Mouse (Mus musculus) embryo, embryonic 10 days (tissue): ENCODE data around the gene Atp6v0c.

ENCODE experiments used
- DNase-seq: peaks from one replicate; pipeline ENCODE4 v3.0.0-alpha.2; 2015; ENCODE audit warnings: low spot score

Atp6v0c gene

DNA sequence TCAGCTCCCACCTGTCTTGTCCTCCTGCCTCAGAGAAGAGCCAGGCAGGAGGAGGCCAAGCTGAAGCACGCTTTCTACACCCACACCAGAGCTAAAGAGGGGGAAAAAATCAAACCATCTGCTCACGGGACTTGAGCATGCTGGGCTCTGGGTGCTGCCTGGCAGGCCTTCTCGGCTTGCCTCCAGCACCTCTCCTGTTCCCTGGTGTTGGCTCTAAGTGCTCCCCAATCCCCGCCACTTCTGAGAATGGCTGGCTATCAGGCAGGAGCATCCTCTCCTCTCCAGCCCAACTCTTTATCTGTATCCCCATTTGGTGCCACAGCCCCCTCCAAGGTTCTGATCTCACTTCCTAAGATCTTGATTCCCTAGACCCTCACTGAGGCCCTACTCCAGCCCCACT, 29.8 kb upstream of the Atp6v0c start:
- no peak for DNase-seq

DNA sequence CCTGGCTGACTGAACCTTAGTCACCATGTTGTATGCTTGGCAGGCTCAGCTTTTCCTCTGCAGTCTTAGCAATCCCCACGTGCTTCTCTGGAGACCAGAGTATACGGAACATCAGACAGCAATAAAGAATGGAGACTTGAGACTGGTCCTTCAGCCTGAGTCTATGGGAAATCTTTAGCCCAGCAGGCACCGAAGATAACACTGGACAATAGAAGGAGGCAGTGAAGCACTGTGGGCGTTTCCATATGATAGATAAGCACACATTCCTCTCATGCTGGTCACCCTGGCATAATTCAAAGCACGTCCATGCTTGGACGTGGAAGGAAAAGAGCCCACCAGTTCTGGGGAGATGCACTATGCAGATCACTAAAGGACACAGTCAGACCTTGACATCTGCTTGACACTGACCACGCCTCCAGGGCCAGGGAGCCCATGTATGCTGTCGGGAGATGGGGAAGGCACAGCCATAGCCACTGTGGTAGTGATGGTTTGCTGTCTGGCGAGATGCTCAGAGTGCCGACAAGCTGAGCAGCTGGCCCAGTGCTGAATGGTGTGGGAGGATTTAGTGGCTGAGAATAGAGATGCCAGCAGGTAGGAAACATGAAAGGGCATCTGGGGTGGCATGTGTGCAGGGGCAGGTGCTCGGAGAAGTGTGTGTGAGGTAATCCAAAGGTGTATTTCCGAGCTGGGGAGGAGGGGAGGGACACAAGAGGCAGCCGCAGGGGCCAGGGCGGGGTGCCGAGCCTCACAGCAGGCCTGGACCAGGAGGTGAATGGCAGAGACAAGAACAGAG, 27.7 kb upstream of the Atp6v0c start:
- DNase-seq = no peak

DNA sequence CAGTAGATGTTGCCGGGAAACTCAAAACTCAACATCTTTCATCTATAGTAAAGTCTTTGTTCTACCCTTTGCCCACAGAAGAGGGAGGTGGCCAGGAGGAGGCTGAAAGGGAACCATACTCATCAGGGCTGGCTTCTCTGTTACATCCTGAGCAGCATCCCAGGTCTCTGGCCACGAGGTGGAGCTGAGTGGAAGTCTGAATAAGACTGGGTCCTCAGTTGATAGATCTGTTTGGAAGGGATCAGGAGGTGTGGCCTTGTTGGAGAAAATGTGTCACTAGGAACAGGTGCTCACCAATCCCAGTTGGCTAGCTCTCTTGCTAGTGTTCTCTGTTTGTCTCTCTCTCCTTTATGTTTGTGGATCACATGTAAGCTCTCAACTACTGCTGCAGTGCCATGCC, 25.8 kb upstream of the Atp6v0c start:
- no peak for DNase-seq

DNA sequence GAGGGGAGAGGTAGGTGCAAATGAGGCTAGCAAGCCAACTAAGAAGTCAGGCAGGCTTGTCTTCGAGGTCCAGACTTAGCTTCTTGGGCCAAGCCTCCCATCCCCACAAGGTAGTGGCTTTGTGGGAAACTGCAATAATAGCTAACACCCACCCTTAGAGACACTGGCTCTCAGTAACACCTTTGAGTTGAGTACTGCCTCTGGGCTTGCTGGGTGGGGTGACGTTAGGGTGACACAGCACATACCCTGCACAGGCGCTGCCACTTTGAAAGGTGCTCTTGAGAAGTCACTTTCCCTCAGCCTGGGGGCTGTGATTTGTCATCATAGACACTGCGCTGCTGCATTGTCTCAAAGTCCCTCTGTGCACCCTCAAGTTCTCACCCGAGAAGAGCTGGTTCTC, 24.3 kb upstream of the Atp6v0c start:
- DNase-seq = no peak

DNA sequence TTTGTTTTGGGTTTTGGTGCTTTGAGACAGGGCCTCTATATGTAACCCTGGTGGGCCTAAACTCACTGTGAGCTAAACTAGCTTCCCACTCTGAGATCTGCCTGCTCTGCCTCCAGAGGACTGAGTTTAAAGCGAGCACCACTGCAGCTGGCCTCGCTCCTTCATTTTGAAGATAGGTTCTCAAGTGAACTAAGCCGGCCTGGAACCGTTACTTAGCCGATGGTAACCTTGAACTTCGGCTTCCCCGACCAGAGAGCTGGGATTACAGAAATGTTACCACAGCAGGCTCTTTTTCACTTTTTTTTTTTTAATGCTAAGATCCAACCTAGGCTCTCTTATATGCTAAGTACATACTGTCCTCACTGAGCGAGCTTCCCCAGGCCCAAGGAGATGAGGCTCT, 23.8 kb upstream of the Atp6v0c start:
- DNase-seq = no peak

DNA sequence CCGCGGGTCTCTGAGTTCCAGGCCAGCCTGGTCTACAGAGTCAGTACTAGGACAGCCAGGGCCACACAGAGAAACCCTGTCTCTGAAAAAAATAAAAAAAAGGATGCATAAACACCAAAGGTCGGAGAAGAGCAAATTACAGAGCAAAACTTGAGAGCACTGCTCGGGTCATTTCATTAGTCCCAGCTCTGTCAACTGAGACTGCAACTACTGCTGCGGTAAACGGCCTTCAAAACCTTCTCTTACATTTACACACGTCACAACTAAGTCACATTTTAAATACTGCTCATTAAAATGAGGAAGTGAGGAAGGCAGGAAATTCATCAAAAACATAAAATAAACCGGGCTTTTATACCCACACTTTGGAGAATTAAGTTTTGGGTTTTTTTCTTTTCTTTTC, 23.3 kb upstream of the Atp6v0c start:
- no peak for DNase-seq

DNA sequence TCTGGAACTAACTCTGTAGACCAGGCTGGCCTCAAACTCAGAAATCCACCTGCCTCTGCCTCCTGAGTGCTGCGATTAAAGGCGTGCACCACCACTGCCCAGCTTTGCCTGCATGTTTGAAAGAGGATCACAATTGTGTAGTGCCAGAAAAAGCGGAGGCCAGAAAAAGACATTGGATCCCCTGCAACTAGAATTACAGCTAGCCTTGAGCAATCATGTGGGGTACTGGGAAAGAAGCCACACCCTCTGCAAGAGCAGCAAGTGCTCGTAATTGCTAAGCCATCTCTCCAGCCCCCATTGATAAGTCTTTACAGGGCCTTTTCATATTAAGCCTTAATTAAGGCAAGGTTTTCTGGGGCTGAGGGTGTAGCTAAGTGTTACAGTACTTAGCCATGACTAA, 22.0 kb upstream of the Atp6v0c start:
- no peak for DNase-seq

DNA sequence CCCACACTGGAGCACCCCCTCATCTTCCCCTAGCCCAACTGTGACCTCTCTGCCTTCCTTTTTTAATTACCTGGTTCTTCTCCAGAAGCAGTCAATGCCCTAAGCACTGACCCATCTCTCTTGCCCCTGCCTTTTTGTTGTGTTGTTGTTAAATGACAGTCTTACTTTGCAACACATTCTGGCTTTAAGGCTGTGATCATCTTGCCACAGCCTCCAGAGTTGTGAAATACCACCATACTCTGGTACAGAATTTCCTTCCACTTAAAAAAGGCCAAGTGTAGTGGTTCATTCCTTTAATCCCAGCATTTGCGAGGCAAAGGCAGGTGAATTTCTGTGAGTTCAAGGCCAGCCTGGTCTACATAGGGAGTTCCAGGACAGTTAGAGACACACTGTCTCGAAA, 21.4 kb upstream of the Atp6v0c start:
- DNase-seq = no peak

DNA sequence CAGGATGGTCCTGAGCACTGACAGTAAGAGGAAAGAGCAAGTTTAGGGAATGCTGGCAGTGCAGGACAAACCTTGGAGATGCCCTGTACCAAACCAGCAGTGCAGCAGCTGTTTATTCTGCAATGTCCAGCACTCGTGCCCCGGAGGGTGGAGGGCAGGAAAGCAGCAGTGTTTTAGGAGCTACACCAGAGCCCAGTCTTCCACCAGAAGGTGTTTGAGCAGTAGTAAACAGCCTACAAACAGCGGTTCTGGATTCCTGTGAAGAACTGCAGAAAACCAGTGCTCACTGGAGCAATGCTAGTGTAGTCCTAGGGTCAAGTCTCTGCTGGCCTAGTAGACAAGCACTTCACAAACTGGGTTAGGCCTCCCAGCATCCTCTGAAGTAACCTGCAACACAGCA, 4.8 kb upstream of the Atp6v0c start:
- no peak for DNase-seq

DNA sequence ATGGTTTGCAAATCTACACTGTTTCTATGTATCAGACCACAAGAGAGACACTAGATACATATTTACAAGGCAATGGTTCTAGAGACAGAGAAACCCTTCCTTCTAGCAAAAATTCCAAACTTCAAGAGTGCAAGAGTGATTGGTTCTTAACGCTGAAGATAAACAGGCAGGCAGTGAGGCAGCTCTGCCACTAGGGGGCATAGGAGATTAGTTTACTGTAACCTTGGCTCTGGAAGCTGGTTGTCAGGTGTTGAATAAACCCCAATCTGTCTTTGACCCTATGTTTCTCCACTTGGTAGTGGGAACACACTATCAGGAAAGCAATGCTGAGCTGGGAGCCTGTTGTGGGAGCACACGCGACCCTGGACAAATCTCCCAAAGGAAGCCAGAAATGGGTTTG, 3.9 kb upstream of the Atp6v0c start:
- peak; percentile 86 for DNase-seq

DNA sequence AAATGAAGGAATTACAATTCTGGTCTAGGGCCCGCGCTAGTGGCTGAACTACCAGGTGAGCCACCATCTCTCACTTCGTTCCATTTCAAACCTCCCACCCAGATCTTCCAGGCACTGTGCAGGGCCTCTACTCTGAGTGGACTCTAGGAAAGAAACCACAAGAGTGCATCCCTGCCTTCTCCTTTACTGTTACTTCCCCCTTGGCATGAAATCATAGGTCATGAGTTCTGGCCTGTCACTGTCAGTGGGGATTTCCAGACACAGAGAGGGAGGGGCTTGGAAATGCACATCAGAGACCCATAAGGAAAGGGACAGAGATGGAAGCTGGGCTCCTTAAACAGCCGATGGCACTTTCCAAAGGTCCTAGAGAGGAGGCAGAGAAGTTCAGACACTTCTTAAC, 2.2 kb upstream of the Atp6v0c start:
- DNase-seq = no peak

DNA sequence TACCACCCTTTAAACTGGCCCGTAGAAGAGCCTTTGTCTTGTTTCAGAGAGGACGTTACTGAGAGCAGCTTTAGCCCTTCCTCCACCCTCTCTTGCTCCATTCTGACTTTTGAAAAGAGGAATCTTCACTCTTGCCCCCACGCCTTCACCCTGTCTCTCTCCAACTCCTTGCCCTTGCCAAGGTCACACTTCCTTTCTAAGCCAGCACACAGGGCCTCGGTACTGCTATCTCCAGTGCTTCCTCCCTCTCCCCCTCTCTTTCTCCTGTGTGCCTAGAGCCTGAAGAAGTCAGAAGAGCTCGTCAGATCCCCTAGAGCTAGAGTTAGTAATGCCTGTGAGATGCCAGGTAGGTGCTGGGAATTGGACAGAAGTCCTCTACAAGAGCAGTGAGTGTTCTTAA, 1.2 kb upstream of the Atp6v0c start:
- DNase-seq = no peak

DNA sequence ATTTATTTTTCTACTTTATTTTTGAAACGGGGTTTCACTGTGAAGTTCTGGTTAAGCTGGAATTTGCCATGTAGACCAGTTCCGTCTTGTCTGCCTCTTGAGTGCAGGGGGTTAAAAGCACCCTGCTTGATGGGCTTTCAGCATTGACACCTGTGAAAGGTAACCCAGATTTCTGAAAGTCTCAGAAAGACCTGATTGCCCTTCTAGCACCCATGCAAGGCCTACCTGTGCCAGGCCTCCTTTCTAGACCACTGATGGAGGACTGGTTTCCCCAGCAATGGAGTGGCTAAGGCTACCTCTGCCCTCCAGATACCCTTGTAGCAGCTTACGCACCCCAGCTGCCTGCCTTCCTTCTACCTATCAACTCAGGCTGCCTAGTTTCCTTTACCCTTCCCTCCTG, 623 bp upstream of the Atp6v0c start:
- no peak for DNase-seq

DNA sequence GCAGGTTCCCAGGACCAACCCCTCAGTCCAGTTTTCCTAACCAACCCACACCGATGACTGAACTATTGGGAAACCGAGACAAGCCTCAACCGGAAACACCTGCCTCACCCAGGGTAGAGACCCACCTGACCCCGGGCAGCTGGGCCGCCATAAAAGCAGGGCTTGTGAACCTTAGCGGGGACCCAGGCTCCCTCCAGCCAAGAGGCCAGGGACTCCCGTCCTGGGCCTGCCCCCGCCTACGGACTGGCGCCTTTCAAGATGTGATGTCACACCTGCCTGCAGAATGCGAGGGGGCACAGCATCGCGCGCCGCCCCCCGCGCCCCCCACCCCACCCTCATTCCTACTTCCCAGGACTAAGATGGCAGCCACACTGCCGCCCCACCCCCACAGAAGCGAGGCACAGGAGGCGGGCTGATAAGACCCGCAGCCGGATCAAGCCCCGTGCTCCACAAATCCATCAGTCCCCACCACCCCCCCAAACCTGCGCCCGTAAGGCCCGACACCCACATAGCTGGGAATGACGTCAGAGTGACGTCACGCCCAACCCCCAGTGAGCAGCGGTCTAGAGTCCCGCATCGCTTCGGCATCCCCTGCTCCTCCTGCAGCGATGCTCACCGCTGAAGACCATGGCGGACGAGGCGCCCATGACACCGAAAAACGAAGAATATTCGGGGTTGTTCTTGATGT, 768 bp downstream of the Atp6v0c start:
- DNase-seq = peak; percentile 75

DNA sequence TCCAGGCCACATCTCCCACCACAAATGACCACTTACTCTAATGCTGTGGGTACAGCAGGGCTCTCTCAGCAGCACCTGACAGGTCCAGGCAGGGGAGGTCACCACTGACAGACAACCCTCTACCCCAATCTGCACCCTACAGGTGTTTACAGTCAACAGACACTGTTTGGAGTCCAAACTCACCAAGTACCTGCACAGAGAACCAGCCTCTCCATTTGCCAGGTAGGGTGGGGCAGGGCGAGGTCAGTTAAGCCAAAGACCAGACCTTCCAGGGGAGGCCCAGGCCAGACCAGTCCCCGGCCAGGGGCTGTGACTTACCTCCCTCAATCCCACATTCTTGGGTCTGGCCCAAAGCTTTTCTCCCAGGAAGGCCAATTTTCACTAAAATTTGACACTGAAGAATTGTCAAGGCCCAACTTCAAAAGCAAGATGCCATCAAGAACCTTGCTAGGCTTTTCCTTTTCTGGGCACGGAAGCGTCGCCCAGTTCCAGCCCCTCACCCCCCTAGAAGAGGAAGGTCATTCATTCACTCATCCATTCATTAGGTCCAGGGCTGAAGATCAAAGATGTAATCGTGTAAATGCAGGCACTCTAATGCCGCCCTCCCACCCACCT, 1.5 kb downstream of the Atp6v0c start:
- DNase-seq = no peak

DNA sequence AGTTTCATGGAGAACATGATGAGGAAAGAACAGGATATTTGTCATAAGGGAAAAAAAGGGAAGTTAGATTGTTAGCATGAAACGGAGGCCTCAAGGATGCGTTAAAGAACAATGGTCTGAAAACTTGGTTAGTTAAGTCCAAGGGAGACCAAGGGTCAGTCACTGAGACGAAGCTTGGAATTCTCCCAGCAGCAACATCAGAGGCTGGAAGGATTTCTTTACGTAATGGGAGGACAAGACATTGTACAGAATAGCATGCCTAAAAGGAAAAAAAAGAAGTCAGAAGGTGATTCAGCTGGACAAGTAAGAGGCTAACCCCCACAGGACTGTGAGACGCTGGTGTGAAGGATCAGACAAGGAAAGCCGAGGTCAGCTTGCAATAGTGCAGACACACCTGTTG, 2.4 kb downstream of the Atp6v0c start:
- DNase-seq = no peak

DNA sequence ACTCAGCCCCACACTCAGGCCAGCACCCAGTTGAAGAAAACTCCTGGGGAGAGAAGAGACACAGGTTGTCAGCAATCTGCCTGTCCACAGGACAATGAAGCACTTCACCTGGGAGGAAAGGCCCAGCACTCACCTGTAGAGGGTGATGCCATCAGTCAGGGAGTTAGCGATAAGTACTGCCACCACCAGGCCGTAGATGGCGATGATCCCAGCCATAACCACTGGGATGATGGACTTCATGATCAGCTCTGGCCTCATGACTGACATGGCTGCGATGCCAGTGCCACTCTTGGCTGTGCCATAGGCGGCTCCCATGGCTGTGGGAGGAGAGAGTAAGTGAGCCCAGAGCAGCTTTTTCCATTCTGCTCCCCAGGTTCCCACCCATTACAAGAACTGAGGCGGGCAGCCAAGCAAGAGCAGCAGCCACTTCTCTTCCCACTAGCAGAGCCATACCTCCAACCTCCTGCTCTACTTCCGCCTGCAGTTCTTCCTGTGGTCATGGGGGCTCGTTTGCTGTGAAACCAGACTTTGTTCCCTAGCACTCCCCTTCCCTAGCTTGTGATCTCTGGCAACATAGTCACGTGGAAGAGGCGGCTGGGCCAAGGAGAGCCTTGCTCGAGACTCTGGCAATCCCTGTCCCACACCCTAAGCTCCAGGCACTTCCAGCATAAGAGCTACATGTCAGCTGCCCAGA, 4.8 kb downstream of the Atp6v0c start:
- DNase-seq = no peak

DNA sequence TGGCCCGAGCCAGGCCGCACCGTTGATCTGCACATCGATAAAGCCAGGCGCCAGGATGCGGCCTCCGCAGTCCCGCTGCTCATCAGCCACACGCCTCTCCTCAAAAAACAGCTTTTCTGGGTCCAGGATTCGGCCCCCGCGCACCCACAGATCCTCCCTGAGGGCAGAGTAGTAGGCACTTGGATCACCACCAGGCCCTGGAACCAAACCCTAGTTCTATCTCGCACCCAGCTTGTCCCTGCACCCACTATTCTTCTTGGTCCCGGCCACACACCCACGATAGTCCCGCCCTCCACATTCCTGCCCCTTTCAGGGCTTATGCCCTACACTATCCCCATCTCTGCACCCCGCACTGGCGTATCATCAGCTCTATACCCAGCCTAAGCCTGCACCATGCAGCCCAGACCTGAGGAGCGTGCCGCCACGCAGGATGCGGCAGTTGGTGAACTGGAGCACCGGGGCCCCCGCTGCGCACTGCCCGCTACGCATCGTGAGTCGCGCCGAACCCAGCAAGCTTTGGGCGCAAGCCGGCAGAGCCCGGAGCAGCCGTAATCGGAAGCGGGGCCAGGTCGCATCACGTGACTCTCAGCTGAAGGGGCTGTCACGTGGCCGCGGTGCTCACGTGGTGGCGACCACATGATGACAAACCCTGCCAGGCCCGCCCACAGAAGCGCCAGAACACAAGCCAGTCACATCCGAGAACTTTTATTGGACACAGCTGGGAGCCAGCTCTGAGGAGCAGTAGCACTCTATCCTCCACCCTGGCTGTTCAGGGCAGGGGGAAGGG, 6.1 kb downstream of the Atp6v0c start, which contains the start of gene Amdhd2:
Gene Amdhd2, minus strand, starts transcription at position 591 of the 787 bp plus-strand sequence.
- DNase-seq = peak; percentile 100

DNA sequence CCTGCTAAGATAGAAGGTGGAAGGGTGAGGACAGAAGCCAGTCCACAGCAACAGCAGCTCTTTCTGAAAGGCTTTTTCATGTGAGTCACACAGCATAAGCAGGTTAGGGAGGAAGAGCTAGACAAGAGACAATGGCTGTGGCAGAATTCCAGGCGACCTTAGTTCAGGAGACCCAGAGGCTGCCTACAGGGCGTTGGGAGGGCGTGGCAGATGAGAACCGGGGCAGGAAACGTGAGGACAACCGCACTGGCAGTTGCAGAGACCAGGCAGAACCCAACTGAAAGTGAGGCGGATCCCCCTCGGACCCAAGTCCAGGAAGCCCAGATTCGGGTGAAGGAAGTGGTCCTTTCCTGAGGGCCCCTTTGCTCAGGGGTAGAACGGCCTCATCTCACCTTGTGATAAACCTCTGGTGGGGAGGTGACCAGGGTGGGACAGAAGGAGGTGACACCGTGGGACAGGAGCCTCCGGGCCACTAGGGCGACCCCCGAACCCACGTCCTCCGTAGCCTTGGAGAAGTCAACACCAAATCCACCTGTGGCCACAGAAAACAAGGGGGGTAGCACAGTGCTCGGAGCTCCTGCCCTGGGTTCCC, 6.8 kb downstream of the Atp6v0c start:
- DNase-seq = no peak

DNA sequence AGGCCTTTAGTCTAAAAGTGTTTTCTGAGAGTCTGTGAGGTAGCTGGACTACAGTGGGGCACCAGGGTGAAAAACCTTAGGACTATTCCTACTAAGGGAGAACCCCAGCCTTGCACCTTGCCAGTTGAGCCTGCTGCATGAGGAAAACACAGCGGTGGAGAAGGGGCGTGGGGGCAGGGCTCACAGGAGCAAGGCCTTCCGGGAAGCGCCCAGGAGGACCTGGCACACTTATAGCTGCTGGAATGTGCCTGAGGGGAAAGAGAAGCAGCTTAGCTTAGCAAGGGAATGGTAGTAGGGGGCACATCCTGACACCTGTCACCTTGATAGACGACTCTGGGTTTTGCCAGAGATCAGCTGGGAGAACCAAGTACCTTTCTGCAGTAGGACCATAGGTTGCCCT, 8.0 kb downstream of the Atp6v0c start:
- no peak for DNase-seq

DNA sequence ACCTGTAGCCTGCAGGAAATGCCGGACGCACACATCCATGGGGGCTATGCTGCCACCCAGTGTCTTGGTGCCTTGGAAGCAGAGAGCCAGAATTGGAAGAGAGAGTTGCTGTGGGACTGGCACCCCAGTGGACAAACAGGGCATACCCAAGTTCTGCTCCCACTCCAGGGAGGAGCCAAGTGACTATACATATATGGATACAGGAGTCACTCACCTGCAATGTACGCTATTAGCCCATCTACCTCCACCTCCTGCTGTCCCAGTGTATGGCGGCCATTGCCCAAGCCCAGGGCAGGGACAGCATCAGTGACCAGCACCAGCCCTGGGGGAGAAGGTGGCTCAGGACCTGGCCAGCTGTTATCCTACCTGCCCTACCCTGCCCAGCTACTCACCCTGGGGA, 12.0 kb downstream of the Atp6v0c start:
- no peak for DNase-seq

DNA sequence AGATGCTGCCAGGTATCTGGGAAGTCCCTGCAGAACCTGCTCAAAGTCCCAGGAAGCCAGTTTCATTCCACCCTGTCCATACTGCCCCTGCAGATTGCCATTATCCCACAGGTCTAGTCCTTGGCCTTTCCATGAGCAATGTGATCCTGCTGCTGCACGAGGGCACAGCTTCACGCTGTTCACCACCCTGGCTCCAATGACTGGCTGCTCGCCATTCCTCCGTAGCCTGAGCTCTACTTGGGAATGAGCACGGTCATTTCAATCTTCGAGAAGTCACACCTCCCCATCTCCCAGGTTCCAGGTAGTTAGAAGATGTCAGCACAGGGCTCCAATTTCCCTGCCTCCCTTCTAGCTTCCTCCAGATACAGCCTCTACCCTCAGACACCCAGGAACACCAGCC, 12.4 kb downstream of the Atp6v0c start:
- DNase-seq = no peak
